Mouse (Mus musculus): Measurements from ENCODE around the gene Ifi211.
"Not testable (repeated sequence)": the region's sequence is repeated elsewhere in the genome, so short reads cannot be mapped to it uniquely, and the experiment has no call there.

The Ifi211 gene

DNA sequence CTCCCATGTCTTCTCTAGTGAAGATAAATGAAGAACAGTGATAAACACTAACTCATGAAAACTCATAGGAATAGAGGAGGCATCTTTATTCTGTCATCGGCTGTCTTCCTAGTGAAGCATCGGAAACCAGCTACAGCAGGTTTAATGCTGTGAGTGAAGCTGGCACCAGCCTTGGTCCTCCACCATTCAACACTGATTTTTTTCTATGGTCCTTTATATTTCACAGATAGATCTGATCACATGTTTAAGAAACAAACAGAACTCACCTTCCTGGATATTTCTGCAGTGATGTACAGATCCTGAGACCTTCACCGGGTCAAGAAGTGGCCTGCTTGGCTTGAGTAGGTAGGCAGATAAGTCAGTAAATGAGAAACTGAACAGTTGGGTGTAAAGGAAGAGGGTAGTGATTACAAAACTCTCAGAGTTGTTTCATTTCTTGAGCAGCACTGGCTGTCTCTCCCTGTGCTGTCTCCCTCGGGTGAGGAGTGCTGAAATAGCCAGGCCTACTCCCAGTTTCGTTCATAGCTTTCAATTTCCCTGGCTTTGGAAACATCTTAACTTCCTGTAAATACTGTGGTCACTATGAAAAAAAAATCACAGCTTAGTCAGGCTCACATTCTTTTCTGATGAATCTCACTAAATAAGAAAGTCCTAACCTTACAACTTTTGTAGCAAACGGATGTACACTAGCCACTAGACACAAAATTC lies at the start of gene Ifi211:
TSS of gene Ifi211 (minus strand) at position 499 of the 708 bp plus-strand sequence.
- DNase-seq (ENCODE audit: low read depth, low spot score), result not testable (repeated sequence)

DNA sequence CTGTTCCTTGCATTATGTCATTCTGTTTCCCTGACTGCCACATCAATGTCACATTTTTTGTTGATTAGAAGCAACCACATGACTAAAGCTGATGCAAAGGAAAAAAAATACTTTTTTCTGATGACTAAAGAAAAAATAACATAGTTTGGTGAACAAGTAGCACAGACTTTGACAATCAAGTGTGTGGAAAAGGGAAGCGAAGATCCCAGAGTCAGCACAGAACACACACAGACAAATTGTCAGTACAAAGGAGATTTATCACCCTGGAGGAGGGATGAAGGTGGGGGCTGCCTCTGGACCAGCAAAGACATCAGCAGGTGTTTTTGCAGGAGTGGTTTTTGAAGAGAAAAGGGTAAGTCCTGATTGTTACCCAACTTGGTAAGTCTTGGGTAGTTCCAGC lies 48.6 kb upstream of the Ifi211 start:
- not testable (repeated sequence) for DNase-seq (ENCODE audit: low read depth, low spot score)

DNA sequence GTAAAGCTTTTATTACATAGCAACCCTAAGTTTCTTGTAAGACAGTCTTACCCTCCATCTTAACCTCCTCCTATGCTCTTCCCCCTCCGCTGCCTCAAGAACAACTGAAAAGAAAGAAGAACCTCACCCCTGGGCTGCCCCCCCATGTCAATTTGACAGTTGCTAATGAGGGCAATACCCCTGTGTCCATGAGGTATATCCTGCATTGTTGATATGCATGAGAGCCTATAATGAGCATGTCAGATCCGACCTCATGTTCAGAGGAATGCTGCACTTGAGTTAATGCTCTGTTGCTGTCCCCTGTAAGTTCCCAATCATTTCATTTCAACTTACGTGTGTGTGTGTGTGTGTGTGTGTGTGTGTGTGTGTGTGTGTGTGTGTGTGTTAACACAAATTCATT lies 47.2 kb upstream of the Ifi211 start:
- DNase-seq (ENCODE audit: low read depth, low spot score), result not testable (repeated sequence)

DNA sequence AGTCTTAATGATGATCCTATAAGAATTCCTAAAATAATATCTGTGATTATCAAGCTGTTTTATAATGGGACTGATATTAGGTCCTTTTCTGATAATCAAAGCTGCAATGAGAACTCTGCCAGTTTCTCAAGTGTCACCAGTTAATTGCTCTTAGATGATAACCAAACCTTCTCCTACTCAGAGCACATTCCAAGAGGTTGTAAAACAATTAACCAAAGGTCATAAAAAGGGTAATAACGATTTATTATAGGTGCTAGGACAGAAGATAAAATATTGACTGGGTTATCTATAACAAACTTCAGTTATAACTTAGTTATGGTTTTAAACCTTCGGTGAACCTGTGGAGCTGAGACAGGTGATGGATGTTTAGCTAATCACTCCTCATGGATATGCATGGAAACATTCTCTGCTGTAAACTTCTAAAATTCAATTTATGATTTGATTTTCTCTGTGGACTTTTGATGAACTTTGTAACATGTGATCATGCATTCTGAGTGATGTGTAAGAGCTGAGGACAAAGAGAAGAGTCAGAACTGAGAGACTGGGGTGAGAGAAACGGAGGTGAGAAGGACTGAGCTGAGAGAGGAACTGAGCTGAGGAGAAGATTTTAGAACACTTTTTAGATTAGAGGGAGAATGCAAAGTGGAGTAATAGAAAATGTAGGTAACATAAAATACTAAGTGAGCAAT lies 43.1 kb upstream of the Ifi211 start:
- not testable (repeated sequence) for DNase-seq (ENCODE audit: low read depth, low spot score)

GRCm38 (mm10) chr1:173955071-173955796 lies 42.4 kb upstream of the Ifi211 start:
- no peak for DNase-seq (ENCODE audit: low read depth, low spot score)

DNA sequence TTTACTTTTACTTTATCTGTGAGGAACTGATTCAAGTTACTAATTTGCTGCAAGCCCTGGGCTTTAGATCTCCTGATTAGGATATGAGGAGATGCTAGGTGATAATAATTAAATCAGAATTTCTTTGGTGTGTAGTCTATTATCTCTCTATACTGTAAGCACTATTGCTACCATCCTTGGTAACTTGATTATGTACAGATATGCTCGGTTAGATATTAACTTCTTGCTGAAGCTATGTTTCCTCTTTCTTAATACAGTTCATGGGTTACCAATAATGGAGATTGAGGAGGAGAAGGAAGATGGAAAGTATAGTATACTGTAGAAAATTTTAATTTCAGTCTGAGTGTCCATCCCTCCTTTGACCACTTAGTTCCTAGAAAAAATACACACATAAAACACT lies 40.7 kb upstream of the Ifi211 start:
- DNase-seq (ENCODE audit: low read depth, low spot score), result no peak

DNA sequence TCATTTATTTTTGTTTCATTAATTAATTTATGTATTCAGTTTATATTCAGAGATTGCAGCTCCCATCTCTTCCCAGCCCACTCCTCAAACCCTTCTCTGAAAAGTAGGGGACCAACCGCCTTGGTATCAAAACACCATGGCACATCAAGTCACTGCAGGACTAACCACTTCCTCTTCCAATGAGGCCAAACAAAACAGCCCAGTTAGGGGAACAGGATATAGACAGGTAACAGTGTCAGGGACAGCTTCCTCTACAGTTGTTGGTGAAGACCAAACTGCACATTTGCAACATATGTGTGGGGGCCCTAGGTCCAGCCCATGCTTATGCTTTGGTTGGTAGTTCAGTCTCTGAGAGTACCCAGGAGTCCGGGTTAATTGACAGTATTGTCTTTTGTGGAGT lies 36.2 kb upstream of the Ifi211 start:
- not testable (repeated sequence) for DNase-seq (ENCODE audit: low read depth, low spot score)

GRCm38 (mm10) chr1:173942780-173943066 lies 29.9 kb upstream of the Ifi211 start:
- not testable (repeated sequence) for DNase-seq (ENCODE audit: low read depth, low spot score)

DNA sequence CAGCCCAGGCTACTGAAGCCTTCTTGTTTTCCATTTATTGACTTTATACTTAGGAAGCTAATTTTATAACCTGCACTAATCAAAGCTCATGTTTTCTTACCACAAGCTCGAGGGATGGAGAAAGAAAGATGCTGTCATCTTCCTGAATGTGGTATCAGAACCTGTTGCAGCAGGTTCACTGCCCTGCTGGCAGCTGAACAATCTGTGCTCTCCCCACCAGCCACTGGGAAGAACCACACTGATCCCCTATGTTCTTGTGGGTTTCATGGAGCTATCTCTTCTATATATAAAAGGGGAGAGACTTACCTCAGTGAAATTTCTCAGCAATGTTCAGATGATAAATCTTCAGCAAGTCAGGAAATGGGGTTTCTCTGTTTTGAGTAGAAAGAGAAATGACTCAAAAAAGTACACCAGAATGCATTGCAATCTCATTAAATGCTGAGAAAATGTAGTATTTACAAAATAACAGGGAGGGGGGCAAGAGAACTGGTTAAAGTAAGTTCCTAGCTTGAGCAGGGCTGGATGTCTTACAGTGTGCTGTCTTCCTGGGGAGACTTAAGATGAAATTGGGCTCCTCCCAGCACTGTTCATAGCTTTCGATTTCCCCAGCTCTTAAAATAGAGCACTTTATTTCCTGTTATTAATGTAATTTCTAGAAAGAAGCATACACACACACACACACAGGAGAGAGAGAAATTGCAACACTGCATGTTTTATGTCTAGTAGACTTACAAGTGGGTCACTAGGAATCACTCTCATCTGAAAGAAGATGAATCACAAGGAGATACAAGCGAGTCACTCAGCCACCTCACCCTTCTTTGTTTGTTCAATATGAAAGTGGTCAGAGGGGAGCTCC lies 29.3 kb upstream of the Ifi211 start, which contains the start of the genes Mndal and Ifi203:
TSS of gene Mndal (minus strand) at position 568 of the 856 bp plus-strand sequence.
TSS of gene Ifi203 (minus strand) at position 749 of the 856 bp plus-strand sequence.
- not testable (repeated sequence) for DNase-seq (ENCODE audit: low read depth, low spot score)

DNA sequence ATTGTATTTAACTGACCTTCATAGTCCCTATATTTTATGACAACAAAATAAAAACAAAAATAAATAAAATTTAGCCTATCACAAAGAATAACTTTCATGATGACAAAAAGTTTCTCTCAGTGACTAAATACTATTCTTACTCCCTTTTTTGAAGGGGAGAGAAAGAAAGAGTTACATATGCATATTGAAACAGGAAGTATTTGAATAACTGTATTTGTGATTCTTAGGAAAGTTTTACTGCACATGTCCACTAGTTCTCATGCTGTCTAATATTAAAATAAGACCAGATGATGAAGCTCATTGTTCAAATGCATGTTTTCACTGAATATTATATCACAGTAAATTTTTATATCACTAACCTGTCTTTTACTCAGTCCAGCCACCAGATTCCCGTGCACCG lies 28.7 kb upstream of the Ifi211 start:
- DNase-seq (ENCODE audit: low read depth, low spot score), result not testable (repeated sequence)

GRCm38 (mm10) chr1:173919279-173919678 lies 6.4 kb upstream of the Ifi211 start:
- not testable (repeated sequence) for DNase-seq (ENCODE audit: low read depth, low spot score)

DNA sequence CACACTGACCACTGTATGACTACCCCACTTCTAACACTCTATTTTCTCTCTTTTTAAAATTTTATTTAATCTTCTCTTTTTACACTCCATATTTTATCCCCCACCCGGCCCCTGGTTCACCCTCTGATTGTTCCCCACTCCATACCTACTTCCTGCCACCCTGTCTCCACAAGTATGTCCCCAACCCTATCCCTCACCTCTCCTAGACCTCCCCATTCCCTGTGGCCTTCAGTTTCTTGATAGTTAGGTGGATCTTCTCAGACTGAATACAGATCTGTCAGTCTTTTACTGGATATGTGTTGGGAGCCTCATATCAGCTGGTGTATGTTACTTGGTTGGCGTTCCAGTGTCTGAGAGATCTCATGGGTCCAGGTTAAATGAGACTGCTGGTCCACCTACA lies 1.7 kb upstream of the Ifi211 start:
- DNase-seq (ENCODE audit: low read depth, low spot score), result no peak

- not testable (repeated sequence) for DNase-seq (ENCODE audit: low read depth, low spot score)
These were observed 478 bp upstream of the Ifi211 start for GRCm38 (mm10) chr1:173913256-173913791.

GRCm38 (mm10) chr1:173911808-173912464 lies 910 bp downstream of the Ifi211 start:
- no peak for DNase-seq (ENCODE audit: low read depth, low spot score)

DNA sequence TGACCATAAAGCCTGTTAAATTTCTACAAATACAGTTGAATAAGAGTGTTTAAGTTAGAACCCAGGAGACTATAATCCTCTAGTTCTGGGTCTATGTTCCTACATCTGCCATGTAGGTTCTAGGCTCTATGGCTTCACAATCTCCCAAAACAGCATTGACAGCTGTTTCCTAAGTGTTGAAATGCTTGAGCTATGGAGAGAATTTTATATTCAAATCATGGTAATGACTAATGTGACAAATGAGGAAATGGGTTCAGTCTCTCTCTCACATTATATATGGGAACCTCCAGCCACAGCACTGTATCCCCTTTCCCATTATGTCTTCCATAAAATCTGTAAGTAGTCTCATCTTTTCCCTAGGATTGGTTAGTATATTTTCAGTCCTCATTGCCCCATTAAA lies 4.5 kb downstream of the Ifi211 start:
- DNase-seq (ENCODE audit: low read depth, low spot score), result not testable (repeated sequence)

DNA sequence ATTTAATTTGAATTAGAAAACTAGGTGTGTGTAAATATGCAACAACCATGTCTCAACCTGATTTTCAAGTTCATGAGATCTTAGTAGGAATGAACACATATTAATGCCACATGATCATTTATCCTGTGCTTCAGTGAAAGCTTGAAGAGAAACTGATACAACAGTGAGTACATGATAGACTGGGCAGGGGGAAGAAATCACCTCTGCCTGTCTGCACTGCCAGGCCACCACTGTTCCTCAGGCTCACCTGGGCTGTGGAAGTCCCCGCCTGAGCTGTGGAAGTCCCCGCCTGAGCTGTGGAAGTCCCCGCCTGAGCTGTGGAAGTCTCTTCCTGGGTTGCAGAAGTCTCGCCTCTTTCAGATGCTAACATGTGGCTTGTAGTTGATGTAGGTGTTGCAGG lies 7.0 kb downstream of the Ifi211 start:
- not testable (repeated sequence) for DNase-seq (ENCODE audit: low read depth, low spot score)

- DNase-seq (ENCODE audit: low read depth, low spot score), result not testable (repeated sequence)
These were observed 23.1 kb downstream of the Ifi211 start for GRCm38 (mm10) chr1:173889741-173890140.

- not testable (repeated sequence) for DNase-seq (ENCODE audit: low read depth, low spot score)
These were observed 25.6 kb downstream of the Ifi211 start for GRCm38 (mm10) chr1:173887026-173887787.

GRCm38 (mm10) chr1:173880004-173880666 lies 32.7 kb downstream of the Ifi211 start:
- not testable (repeated sequence) for DNase-seq (ENCODE audit: low read depth, low spot score)

All from WW6 (cell line).